Mouse (Mus musculus): Measurements from ENCODE around the gene Evx2. TPM values are rescaled to one million over a fixed set of nuclear protein-coding genes. Genes with fewer than 3 reads are reported as not detected.

Gene Evx2
- polyA plus RNA-seq, 1 experiment from 2014 or later: not detected

DNA sequence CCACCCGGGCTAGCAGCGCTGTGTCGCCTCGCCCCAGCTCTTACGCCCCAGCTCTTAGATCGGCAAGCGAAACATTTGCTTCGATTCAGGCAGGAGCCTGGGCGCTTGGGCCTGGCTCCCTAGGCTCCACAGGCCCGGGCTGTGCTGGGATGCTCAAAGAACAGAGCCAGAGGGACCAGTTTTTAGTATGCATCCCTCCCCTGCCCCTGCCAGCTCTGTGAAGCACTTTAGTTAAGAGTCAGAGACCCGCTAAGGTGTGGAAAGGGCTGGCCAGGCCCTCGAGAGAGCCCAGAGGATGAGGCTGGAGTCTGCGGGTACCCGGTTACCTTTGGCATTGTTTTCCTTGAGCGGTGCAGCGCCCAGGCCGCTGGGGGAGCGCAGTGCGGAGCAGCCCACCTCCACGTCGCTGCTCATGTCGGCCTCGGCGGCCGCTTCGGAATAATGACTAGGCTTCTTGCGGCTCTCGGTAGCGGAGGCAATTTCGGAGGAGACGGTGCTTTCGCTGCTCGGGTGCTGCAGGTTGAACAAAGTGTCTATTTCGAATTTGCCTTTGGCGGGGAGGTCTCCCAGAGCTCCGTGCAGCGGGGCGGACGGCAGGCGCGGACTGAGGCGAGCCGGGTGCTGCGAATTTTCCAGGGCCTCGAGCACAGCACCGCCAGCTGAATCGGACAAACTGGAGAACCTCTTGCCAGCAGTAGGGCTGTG, 538 bp downstream of the Evx2 start:
- H3K9me3 ChIP-seq (replicated peaks): no peaks in the 10 kb centered on the region
- no peaks in the 10 kb centered on the region for H3K36me3 ChIP-seq (replicated peaks)
- WGBS (ENCODE audit: insufficient replicate concordance): 1% methylated on average over 47 of the region's 47 CpGs
- no peak overlapping the region for H3K27ac ChIP-seq (replicated peaks)
- no peak overlapping the region for H3K9ac ChIP-seq
- no peak for ATAC-seq (ENCODE audit: insufficient read depth)
- peaks cover 100% of the 10 kb centered on the region for H3K27me3 ChIP-seq
- no peak overlapping the region for H3K4me2 ChIP-seq
- H3K4me1 ChIP-seq (replicated peaks): peaks cover 9% of the 10 kb centered on the region
- no peak overlapping the region for H3K4me3 ChIP-seq (replicated peaks)

DNA sequence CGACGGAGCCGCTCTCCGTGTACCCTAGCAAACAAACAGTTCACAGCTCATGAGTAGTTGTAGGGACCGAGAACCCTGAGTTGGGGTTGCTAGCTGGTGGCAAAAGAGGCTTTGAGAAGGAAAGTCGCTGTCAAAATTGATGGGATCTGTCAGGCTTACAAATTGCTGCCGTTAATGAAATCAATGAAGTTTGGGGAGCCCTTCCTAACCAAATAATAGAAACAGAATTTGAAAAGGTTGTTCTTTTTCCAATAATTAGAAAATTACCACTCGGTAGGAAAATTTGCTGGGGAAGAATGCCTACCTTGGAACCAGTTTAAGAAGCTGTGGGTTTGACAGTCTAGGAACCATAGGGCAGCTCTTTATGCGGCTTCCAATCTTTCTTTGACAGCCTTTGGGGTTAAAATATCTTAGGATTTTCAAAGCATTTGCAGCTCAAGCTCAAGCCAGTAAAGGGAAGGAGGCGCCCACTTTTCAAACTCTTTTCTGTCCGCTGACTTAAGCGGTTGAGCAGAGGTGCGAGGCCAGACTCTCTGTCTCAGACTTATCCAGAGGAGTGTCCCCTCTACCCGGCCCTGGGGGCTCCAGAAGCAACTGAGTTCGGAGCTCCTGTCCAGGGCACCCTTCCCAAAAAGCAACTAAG, 1.2 kb downstream of the Evx2 start:
- H3K4me2 ChIP-seq: no peak overlapping the region; the same call in 1 of the 2 replicates
- H3K4me1 ChIP-seq (replicated peaks): peaks cover 9% of the 10 kb centered on the region
- no peaks in the 10 kb centered on the region for H3K36me3 ChIP-seq (replicated peaks)
- WGBS (ENCODE audit: insufficient replicate concordance): 3% methylated on average over 15 of the region's 15 CpGs
- no peak overlapping the region for H3K27ac ChIP-seq (replicated peaks)
- peaks cover 96% of the 10 kb centered on the region for H3K27me3 ChIP-seq
- no peaks in the 10 kb centered on the region for H3K9me3 ChIP-seq (replicated peaks)
- ATAC-seq (ENCODE audit: insufficient read depth): no peak
- no peak overlapping the region for H3K9ac ChIP-seq
- H3K4me3 ChIP-seq (replicated peaks): peak overlapping the region; percentile 14; the same call in 1 of the 2 replicates

GRCm38 (mm10) chr2:74657251-74658023, 1.9 kb downstream of the Evx2 start:
- 3% methylated on average over 62 of the region's 62 CpGs for WGBS (ENCODE audit: insufficient replicate concordance)
- Histone ChIP-seq H3K4me3 (replicated peaks) (peak overlapping the region; percentile 14; the same call in 1 of the 2 replicates), H3K9ac (no peak overlapping the region), H3K27me3 (peaks cover 92% of the 10 kb centered on the region), H3K4me1 (replicated peaks) (peaks cover 9% of the 10 kb centered on the region), H3K4me2 (peak overlapping the region; percentile 27; the same call in 1 of the 2 replicates), H3K36me3 (replicated peaks) (no peaks in the 10 kb centered on the region), H3K9me3 (replicated peaks) (no peaks in the 10 kb centered on the region), H3K27ac (replicated peaks) (no peak overlapping the region)
- ATAC-seq (ENCODE audit: insufficient read depth): no peak

GRCm38 (mm10) chr2:74656632-74657021, 2.7 kb downstream of the Evx2 start:
- Histone ChIP-seq H3K4me1 (replicated peaks) (peaks cover 9% of the 10 kb centered on the region), H3K4me3 (replicated peaks) (no peak overlapping the region), H3K9ac (no peak overlapping the region), H3K36me3 (replicated peaks) (no peaks in the 10 kb centered on the region), H3K4me2 (no peak overlapping the region), H3K27ac (replicated peaks) (no peak overlapping the region), H3K27me3 (peaks cover 92% of the 10 kb centered on the region), H3K9me3 (replicated peaks) (no peaks in the 10 kb centered on the region)
- no peak for ATAC-seq (ENCODE audit: insufficient read depth)
- 5% methylated on average over 4 of the region's 4 CpGs for WGBS (ENCODE audit: insufficient replicate concordance)

GRCm38 (mm10) chr2:74655821-74656631, 3.3 kb downstream of the Evx2 start:
- peaks cover 92% of the 10 kb centered on the region for H3K27me3 ChIP-seq
- WGBS (ENCODE audit: insufficient replicate concordance): 2% methylated on average over 68 of the region's 69 CpGs
- H3K4me3 ChIP-seq (replicated peaks): peak overlapping the region; percentile 38
- H3K4me1 ChIP-seq (replicated peaks): peaks cover 9% of the 10 kb centered on the region
- ATAC-seq (ENCODE audit: insufficient read depth): no peak
- peak overlapping the region; percentile 49 for H3K4me2 ChIP-seq
- no peaks in the 10 kb centered on the region for H3K9me3 ChIP-seq (replicated peaks)
- H3K9ac ChIP-seq: no peak overlapping the region
- no peaks in the 10 kb centered on the region for H3K36me3 ChIP-seq (replicated peaks)
- H3K27ac ChIP-seq (replicated peaks): no peak overlapping the region

DNA sequence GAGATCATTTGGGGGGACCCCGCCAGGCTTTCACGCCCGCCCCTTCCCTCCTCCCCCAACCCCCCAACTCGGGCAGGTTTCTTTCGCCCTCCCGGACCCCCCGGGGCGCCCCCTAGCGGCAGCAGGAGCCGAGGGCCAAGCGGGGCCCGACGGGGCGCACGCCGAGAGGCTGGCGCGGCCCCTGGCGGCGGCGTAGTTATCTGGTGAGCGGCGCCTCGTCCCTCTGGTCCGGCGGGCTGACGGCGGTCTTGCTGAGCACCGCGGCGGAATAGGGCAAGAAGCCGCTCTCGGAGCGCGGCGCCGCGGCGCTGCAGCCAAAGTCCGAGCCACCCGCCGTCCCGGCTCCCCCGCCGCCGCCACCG, 4.0 kb downstream of the Evx2 start:
- no peak for ATAC-seq (ENCODE audit: insufficient read depth)
- Histone ChIP-seq H3K9me3 (replicated peaks) (no peaks in the 10 kb centered on the region), H3K27me3 (peaks cover 92% of the 10 kb centered on the region), H3K9ac (no peak overlapping the region), H3K27ac (replicated peaks) (no peak overlapping the region), H3K4me3 (replicated peaks) (peak overlapping the region; percentile 38), H3K36me3 (replicated peaks) (no peaks in the 10 kb centered on the region), H3K4me2 (peak overlapping the region; percentile 49), H3K4me1 (replicated peaks) (peaks cover 9% of the 10 kb centered on the region)
- 2% methylated on average over 38 of the region's 47 CpGs for WGBS (ENCODE audit: insufficient replicate concordance)

DNA sequence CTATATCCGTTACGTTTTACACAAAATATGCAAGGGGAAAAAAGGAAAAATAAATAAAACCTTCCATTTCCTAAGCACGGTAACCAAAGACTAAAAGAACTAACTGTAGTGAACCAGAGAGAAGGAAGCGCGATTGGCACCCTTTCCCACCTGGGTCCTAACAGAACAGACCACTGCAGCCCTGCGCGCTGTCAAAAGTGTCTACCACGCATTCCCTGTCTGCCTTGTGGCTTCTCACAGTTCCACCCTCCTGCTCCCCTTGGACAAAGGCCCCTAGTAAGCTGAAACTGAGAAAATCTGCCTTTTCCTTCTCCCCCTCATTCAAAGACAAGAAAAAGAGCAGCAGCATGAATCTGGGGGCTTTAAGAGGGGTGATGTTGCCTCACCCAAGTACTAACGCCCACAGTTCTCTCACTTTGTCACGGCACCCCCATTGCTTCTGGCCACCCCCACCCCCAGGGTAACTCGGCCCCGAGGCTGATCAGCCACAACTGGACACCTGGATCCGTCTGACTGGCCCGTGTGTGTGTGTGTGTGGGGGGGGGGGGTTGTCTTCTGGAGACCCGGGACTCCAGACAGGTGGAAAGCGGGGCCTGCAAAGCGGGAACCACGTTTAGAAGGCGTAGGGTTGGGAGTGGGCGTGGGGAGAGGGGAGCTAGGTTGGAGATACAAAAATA, 4.5 kb downstream of the Evx2 start:
- ATAC-seq (ENCODE audit: insufficient read depth): no peak
- Histone ChIP-seq H3K27me3 (peaks cover 92% of the 10 kb centered on the region), H3K27ac (replicated peaks) (no peak overlapping the region), H3K9ac (no peak overlapping the region), H3K4me2 (peak overlapping the region; percentile 49; the same call in 1 of the 2 replicates), H3K4me3 (replicated peaks) (no peak overlapping the region), H3K36me3 (replicated peaks) (no peaks in the 10 kb centered on the region), H3K9me3 (replicated peaks) (no peaks in the 10 kb centered on the region), H3K4me1 (replicated peaks) (peaks cover 9% of the 10 kb centered on the region)
- 11% methylated on average over 19 of the region's 20 CpGs for WGBS (ENCODE audit: insufficient replicate concordance)

- 9% methylated on average over 17 of the region's 17 CpGs for WGBS (ENCODE audit: insufficient replicate concordance)
These were observed 5.4 kb downstream of the Evx2 start for GRCm38 (mm10) chr2:74653781-74654535.

DNA sequence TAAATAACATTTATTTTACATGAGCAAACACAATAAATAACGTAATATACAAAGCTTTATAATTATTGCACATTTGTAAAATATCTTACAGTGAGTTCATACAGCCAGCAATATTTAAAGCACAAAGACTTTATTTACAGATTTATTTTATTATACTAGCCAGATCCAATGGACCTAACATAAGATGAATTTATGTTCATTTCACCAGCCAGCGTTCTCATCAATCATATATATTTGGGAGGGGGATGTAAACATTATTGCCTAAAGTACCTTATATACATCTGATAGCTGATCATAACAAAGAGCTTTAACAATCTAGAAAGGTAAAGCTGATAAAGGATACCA, 6.4 kb downstream of the Evx2 start:
- ATAC-seq (ENCODE audit: insufficient read depth): no peak

More at GRCm38 (mm10) chr2:74653781-74654535, 5.4 kb downstream of the Evx2 start:
- H3K27me3 ChIP-seq: peaks cover 92% of the 10 kb centered on the region
- H3K36me3 ChIP-seq (replicated peaks): no peaks in the 10 kb centered on the region
- H3K27ac ChIP-seq (replicated peaks): no peak overlapping the region
- no peak overlapping the region for H3K9ac ChIP-seq
- no peak overlapping the region for H3K4me2 ChIP-seq
- no peak for ATAC-seq (ENCODE audit: insufficient read depth)
- H3K4me1 ChIP-seq (replicated peaks): peaks cover 9% of the 10 kb centered on the region
- H3K9me3 ChIP-seq (replicated peaks): no peaks in the 10 kb centered on the region
- H3K4me3 ChIP-seq (replicated peaks): no peak overlapping the region

More for the DNA sequence above, 6.4 kb downstream of the Evx2 start:
- no peak overlapping the region for H3K4me3 ChIP-seq (replicated peaks)
- H3K27ac ChIP-seq (replicated peaks): no peak overlapping the region
- no peak overlapping the region for H3K9ac ChIP-seq
- no peaks in the 10 kb centered on the region for H3K9me3 ChIP-seq (replicated peaks)
- WGBS (ENCODE audit: insufficient replicate concordance): 26% methylated on average over 2 of the region's 2 CpGs
- H3K36me3 ChIP-seq (replicated peaks): no peaks in the 10 kb centered on the region
- H3K4me2 ChIP-seq: no peak overlapping the region
- H3K27me3 ChIP-seq: peaks cover 92% of the 10 kb centered on the region
- peaks cover 9% of the 10 kb centered on the region for H3K4me1 ChIP-seq (replicated peaks)

Data from liver, embryonic 15.5 days (tissue).